In the genomic region with DNA sequence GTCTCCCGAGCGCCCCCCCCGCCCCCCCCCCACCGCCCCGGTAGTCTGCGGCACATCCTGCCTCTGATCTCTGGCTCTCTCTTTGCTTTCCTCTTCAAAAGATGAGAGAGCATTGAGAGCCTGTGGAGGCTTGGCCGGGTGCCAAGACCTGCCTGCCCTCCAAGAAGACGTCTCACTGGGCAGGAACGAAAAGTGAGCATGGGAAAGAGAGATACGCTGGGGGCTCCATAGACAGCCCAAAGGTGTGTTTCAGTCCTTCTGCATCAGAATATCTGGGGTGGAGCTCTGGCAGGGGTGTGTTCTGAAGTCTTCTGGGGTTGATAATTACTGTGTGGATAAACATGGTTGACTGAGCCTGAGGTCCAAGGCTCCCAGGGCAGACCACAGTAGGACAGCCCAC, we compare ENCODE assay signal across 10 mouse cellular contexts.
A peak's percentile ranks its signal among the peaks of the same experiment; 100 is the strongest.
DNase-seq lines count a peak whose midpoint lies in the region; ATAC-seq and TF ChIP-seq lines count a peak whose summit lies in the region.
"Had no signal": no experiment of that assay in that cellular context is flagged by ENCODE, and none has a peak within 500 bp of the region (broad histone marks: within the 10 kb centered on the region; RNA-seq: fewer than 3 reads in every experiment).

No protein-coding gene starts in this region.

- H3K27me3 ChIP-seq in forebrain, embryonic 11.5 days (ENCODE audit: control insufficient read depth, insufficient read depth, low read length) = no peaks in the 10 kb centered on the region; the same call in 1 of the 2 replicates
- peaks cover 54% of the 10 kb centered on the region for H3K27me3 ChIP-seq in forebrain, embryonic 10.5 days (ENCODE audit: poor library complexity, severe bottlenecking)
- no peaks in the 10 kb centered on the region for H3K27me3 ChIP-seq in thymus, adult 2 months (ENCODE audit: control insufficient read depth, insufficient read depth, low read length)
- H3K27me3 ChIP-seq in liver, embryonic 16.5 days (ENCODE audit: control insufficient read depth, insufficient read depth, low read depth, low read length) = no peaks in the 10 kb centered on the region
- H3K27me3 ChIP-seq in hindbrain, embryonic 14.5 days (ENCODE audit: control insufficient read depth, insufficient read depth, low read length) = no peaks in the 10 kb centered on the region
- H3K27me3 ChIP-seq in kidney, embryonic 15.5 days = peaks cover 6% of the 10 kb centered on the region; the same call in 1 of the 2 replicates
- H3K27me3 ChIP-seq: limb, embryonic 15.5 days had no signal

- H3K36me3 ChIP-seq in forebrain, embryonic 11.5 days (ENCODE audit: control insufficient read depth, insufficient read depth, low read length) = no peaks in the 10 kb centered on the region
- no peaks in the 10 kb centered on the region for H3K36me3 ChIP-seq in forebrain, embryonic 10.5 days (replicated peaks)
- no peaks in the 10 kb centered on the region for H3K36me3 ChIP-seq in thymus, adult 2 months (ENCODE audit: control insufficient read depth, insufficient read depth, low read length)
- no peaks in the 10 kb centered on the region for H3K36me3 ChIP-seq in liver, embryonic 16.5 days (ENCODE audit: control insufficient read depth, insufficient read depth)
- no peaks in the 10 kb centered on the region for H3K36me3 ChIP-seq in hindbrain, embryonic 14.5 days (replicated peaks; ENCODE audit: control insufficient read depth, insufficient read depth)
- no peaks in the 10 kb centered on the region for H3K36me3 ChIP-seq in kidney, embryonic 15.5 days
- H3K36me3 ChIP-seq: forebrain, embryonic 12.5 days; limb, embryonic 15.5 days had no signal

- H3K4me1 ChIP-seq in forebrain, embryonic 11.5 days (replicated peaks; ENCODE audit: control insufficient read depth, insufficient read depth, low read length) = peaks cover 15% of the 10 kb centered on the region
- H3K4me1 ChIP-seq in forebrain, embryonic 10.5 days = peaks cover 37% of the 10 kb centered on the region
- no peaks in the 10 kb centered on the region; the same call in 1 of the 2 replicates for H3K4me1 ChIP-seq in thymus, adult 2 months (replicated peaks; ENCODE audit: control insufficient read depth, insufficient read depth, low read length)
- peaks cover 14% of the 10 kb centered on the region for H3K4me1 ChIP-seq in liver, embryonic 16.5 days (ENCODE audit: control insufficient read depth, low read depth, low read length)
- peaks cover 19% of the 10 kb centered on the region for H3K4me1 ChIP-seq in hindbrain, embryonic 14.5 days (replicated peaks; ENCODE audit: control insufficient read depth, insufficient read depth, low read length)
- peaks cover 19% of the 10 kb centered on the region for H3K4me1 ChIP-seq in kidney, embryonic 15.5 days
- H3K4me1 ChIP-seq: limb, embryonic 15.5 days had no signal

- H3K9me3 ChIP-seq in forebrain, embryonic 11.5 days (ENCODE audit: control insufficient read depth, low read length) = no peaks in the 10 kb centered on the region
- no peaks in the 10 kb centered on the region for H3K9me3 ChIP-seq in forebrain, embryonic 10.5 days
- no peaks in the 10 kb centered on the region for H3K9me3 ChIP-seq in liver, embryonic 16.5 days (replicated peaks; ENCODE audit: control insufficient read depth, low read length)
- H3K9me3 ChIP-seq in hindbrain, embryonic 14.5 days (ENCODE audit: control insufficient read depth, low read length) = no peaks in the 10 kb centered on the region; the same call in 1 of the 2 replicates
- H3K9me3 ChIP-seq in kidney, embryonic 15.5 days (replicated peaks) = no peaks in the 10 kb centered on the region; the same call in 1 of the 2 replicates
- H3K9me3 ChIP-seq: forebrain, embryonic 12.5 days; limb, embryonic 15.5 days had no signal

- 23% methylated on average over 10 of the region's 10 CpGs for WGBS in forebrain, embryonic 11.5 days
- 44% methylated on average over 10 of the region's 10 CpGs for WGBS in forebrain, embryonic 10.5 days
- 16% methylated on average over 10 of the region's 10 CpGs for WGBS in thymus, adult 2 months
- WGBS in liver, embryonic 16.5 days (ENCODE audit: insufficient replicate concordance) = 17% methylated on average over 8 of the region's 10 CpGs
- WGBS in hindbrain, embryonic 14.5 days = 20% methylated on average over 10 of the region's 10 CpGs
- 11% methylated on average over 10 of the region's 10 CpGs for WGBS in kidney, embryonic 15.5 days

- no peak for TF ChIP-seq CTCF in thymus, adult 2 months (IDR thresholded peaks at IDR 0.05; ENCODE audit: borderline replicate concordance, control insufficient read depth, extremely low read depth, insufficient read depth, low read length, poor library complexity)

- ATAC-seq in forebrain, embryonic 11.5 days (replicated peaks; ENCODE audit: low FRiP score) = no peak
- ATAC-seq in liver, embryonic 16.5 days (ENCODE audit: low read depth) = peak; percentile 93
- no peak for ATAC-seq in hindbrain, embryonic 14.5 days (ENCODE audit: low FRiP score)
- ATAC-seq in kidney, embryonic 15.5 days (replicated peaks; ENCODE audit: low FRiP score) = no peak

- H3K9ac ChIP-seq in forebrain, embryonic 11.5 days (ENCODE audit: low read length) = no peak overlapping the region
- peak overlapping the region; percentile 11; the same call in 1 of the 2 replicates for H3K9ac ChIP-seq in liver, embryonic 16.5 days (ENCODE audit: low read depth, low read length)
- H3K9ac ChIP-seq in hindbrain, embryonic 14.5 days = no peak overlapping the region
- no peak overlapping the region for H3K9ac ChIP-seq in kidney, embryonic 15.5 days
- H3K9ac ChIP-seq: forebrain, embryonic 12.5 days; limb, embryonic 15.5 days had no signal

- no peak overlapping the region for H3K27ac ChIP-seq in forebrain, embryonic 11.5 days (ENCODE audit: low read depth, low read length)
- no peak overlapping the region for H3K27ac ChIP-seq in forebrain, embryonic 10.5 days
- no peak overlapping the region for H3K27ac ChIP-seq in thymus, adult 2 months (ENCODE audit: control insufficient read depth, insufficient read depth, low read length)
- H3K27ac ChIP-seq in liver, embryonic 16.5 days (ENCODE audit: low read length) = peak overlapping the region; percentile 52; the same call in 1 of the 2 replicates
- no peak overlapping the region for H3K27ac ChIP-seq in hindbrain, embryonic 14.5 days
- no peak overlapping the region for H3K27ac ChIP-seq in kidney, embryonic 15.5 days
- H3K27ac ChIP-seq: limb, embryonic 15.5 days had no signal

- H3K4me2 ChIP-seq in forebrain, embryonic 11.5 days (ENCODE audit: low read depth, low read length, severe bottlenecking) = no peak overlapping the region
- H3K4me2 ChIP-seq in liver, embryonic 16.5 days (ENCODE audit: low read depth, low read length) = peak overlapping the region; percentile 36
- H3K4me2 ChIP-seq in hindbrain, embryonic 14.5 days (replicated peaks) = no peak overlapping the region
- no peak overlapping the region for H3K4me2 ChIP-seq in kidney, embryonic 15.5 days
- H3K4me2 ChIP-seq: forebrain, embryonic 12.5 days; limb, embryonic 15.5 days had no signal

- no peak overlapping the region for H3K4me3 ChIP-seq in forebrain, embryonic 11.5 days (ENCODE audit: low read depth, low read length)
- H3K4me3 ChIP-seq in forebrain, embryonic 10.5 days = no peak overlapping the region
- no peak overlapping the region for H3K4me3 ChIP-seq in thymus, adult 2 months (ENCODE audit: control insufficient read depth, insufficient read depth, low read length)
- H3K4me3 ChIP-seq in liver, embryonic 16.5 days (ENCODE audit: low read depth, low read length) = peak overlapping the region; percentile 36
- no peak overlapping the region for H3K4me3 ChIP-seq in hindbrain, embryonic 14.5 days (replicated peaks; ENCODE audit: low read length)
- H3K4me3 ChIP-seq in kidney, embryonic 15.5 days (replicated peaks) = no peak overlapping the region
- H3K4me3 ChIP-seq: forebrain, embryonic 12.5 days; limb, embryonic 15.5 days had no signal

- peak; percentile 68 for DNase-seq in forebrain, embryonic 11.5 days (ENCODE audit: low spot score)
- no peak for DNase-seq in forebrain, embryonic 10.5 days (ENCODE audit: extremely low spot score, low spot score)
- DNase-seq in thymus, postnatal 0 days (ENCODE audit: low spot score) = peak; percentile 5
- DNase-seq in thymus, adult 2 months = no peak
- no peak for DNase-seq in layer of hippocampus, adult 18-20 months (ENCODE audit: low spot score in 2 of 2)
- no peak for DNase-seq in hindbrain, embryonic 14.5 days (ENCODE audit: low spot score)

- TF ChIP-seq POLR2A in thymus, adult 2 months (IDR thresholded peaks at IDR 0.05; ENCODE audit: control insufficient read depth, extremely low read depth, insufficient read depth, low read length, poor library complexity) = no peak

Comparison
In these comparisons a context has a peak if more than half of its experiments do, and no peak if none do; other contexts are left out.
1. DNase-seq: peak in forebrain, embryonic 11.5 days (single experiment) and thymus, postnatal 0 days (single experiment); none in forebrain, embryonic 10.5 days (single experiment), thymus, adult 2 months (single experiment), layer of hippocampus, adult 18-20 months (0 of 2) and hindbrain, embryonic 14.5 days (single experiment).